Mouse (Mus musculus): ENCODE data around the gene 2210408I21Rik. TPM values are rescaled to one million over a fixed set of nuclear protein-coding genes. Genes with fewer than 3 reads are reported as not detected.

The 2210408I21Rik gene
- polyA plus RNA-seq, 1 experiment from 2014 or later = 14.4 TPM

DNA sequence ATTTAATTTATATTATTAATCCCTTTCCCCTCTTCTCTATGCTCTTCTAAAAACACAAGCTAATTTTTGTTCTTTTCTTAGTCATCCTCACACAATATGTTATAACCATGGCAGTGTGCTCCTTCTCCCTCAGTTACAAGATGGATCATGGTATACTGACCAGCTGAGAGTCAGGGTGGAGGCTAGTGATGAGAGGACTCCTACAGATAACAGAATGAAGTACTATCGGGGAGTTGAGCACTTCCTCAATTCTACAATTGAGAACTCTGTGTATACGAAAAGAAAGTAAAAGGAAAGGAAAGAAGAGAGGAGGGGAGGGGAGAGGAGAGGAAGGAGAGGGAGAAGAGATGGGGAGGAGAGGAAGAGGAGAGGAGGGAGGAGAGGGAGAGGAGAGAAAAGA lies 206.8 kb downstream of the 2210408I21Rik start:
- DNase-seq (ENCODE audit: low spot score) (no peak), ATAC-seq (ENCODE audit: low FRiP score) (no peak)
- Histone ChIP-seq H3K4me3 (ENCODE audit: low read depth, low read length) (no peak overlapping the region), H3K27ac (ENCODE audit: low read depth, low read length) (no peak overlapping the region), H3K27me3 (ENCODE audit: control insufficient read depth, insufficient read depth, low read length) (no peaks in the 10 kb centered on the region), H3K4me2 (replicated peaks; ENCODE audit: low read depth, low read length) (no peak overlapping the region), H3K9ac (ENCODE audit: low read depth, low read length) (no peak overlapping the region), H3K4me1 (replicated peaks; ENCODE audit: control insufficient read depth, insufficient read depth, low read length) (no peaks in the 10 kb centered on the region), H3K9me3 (ENCODE audit: control insufficient read depth, low read length) (no peaks in the 10 kb centered on the region), H3K36me3 (ENCODE audit: control insufficient read depth, insufficient read depth, low read length) (no peaks in the 10 kb centered on the region)
- WGBS = 86% methylated on average over 2 of the region's 2 CpGs

DNA sequence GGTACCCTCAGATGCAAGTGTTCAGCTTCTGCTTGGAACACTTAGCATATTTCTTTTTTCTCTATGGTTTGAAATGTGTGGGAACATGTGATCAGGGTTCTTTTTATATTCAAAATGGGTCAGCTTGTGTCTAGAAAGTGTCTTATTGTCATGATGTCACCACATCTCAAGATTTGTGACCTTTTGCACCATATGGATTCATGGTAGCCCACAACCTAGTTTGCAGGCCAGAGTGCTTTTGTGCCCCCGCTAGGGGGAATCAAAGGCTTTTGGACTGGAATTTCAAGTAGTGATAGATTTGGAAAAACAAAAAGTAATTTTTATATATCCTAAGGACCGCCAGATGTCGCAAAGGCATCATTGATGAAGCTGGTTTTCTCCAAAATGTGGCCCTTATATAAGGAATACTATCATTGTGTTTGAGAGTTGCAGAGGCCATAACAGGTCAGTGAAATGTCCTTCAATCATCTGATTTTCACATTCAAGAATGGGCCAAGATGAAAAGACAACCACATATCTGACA lies 250.2 kb downstream of the 2210408I21Rik start:
- Histone ChIP-seq H3K27me3 (ENCODE audit: control insufficient read depth, insufficient read depth, low read length) (no peaks in the 10 kb centered on the region), H3K9me3 (ENCODE audit: control insufficient read depth, low read length) (no peaks in the 10 kb centered on the region), H3K36me3 (ENCODE audit: control insufficient read depth, insufficient read depth, low read length) (no peaks in the 10 kb centered on the region), H3K27ac (ENCODE audit: low read depth, low read length) (no peak overlapping the region), H3K4me3 (ENCODE audit: low read depth, low read length) (no peak overlapping the region), H3K4me2 (replicated peaks; ENCODE audit: low read depth, low read length) (no peak overlapping the region), H3K9ac (ENCODE audit: low read depth, low read length) (no peak overlapping the region), H3K4me1 (replicated peaks; ENCODE audit: control insufficient read depth, insufficient read depth, low read length) (no peaks in the 10 kb centered on the region)
- 65% methylated on average over 3 of the region's 3 CpGs for WGBS
- DNase-seq (ENCODE audit: low spot score) (no peak), ATAC-seq (ENCODE audit: low FRiP score) (peak; percentile 54)

DNA sequence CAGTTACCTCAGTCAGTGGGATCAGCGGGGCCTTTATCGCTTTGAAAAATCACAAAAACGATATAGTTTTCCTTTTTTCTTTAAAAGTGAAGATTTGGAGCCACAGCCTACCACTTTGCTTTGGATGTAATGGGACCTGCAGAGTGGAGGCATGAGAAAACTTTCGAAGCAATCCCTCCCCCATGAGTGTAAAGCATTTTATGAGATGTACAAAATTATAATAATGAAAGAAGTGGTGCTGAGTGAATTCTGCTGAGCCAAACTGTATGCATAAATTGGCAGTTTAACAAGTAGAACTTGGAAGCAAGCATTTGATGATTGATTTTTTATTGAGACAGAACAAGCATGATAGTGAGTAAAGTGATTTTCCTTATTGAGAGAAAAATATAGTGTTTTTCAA lies 250.7 kb downstream of the 2210408I21Rik start:
- Histone ChIP-seq H3K27ac (ENCODE audit: low read depth, low read length) (no peak overlapping the region), H3K27me3 (ENCODE audit: control insufficient read depth, insufficient read depth, low read length) (no peaks in the 10 kb centered on the region), H3K4me3 (ENCODE audit: low read depth, low read length) (no peak overlapping the region), H3K4me2 (replicated peaks; ENCODE audit: low read depth, low read length) (no peak overlapping the region), H3K9ac (ENCODE audit: low read depth, low read length) (no peak overlapping the region), H3K9me3 (ENCODE audit: control insufficient read depth, low read length) (no peaks in the 10 kb centered on the region), H3K36me3 (ENCODE audit: control insufficient read depth, insufficient read depth, low read length) (no peaks in the 10 kb centered on the region), H3K4me1 (replicated peaks; ENCODE audit: control insufficient read depth, insufficient read depth, low read length) (no peaks in the 10 kb centered on the region)
- WGBS = 73% methylated on average over 4 of the region's 4 CpGs
- DNase-seq (ENCODE audit: low spot score) (no peak), ATAC-seq (ENCODE audit: low FRiP score) (no peak)

DNA sequence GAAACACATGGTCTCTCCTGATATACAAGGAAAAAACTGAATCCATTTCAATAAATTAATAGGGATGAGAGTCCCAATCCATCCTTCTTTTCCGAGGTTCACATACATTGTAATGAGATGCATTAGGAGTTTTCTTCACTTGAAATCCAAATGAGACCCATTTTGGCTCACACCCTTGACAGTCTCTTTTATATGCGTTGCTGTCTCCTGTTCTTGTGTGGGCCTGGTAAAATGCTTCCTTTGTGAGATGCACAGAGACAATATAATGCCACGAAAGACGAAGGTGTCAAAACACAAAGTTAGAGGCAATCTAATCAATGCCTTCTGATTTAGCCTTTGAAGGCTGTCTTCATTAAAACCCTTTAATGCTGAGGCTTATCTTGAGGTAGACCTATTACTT lies 252.8 kb downstream of the 2210408I21Rik start:
- Histone ChIP-seq H3K9me3 (ENCODE audit: control insufficient read depth, low read length) (no peaks in the 10 kb centered on the region), H3K27ac (ENCODE audit: low read depth, low read length) (no peak overlapping the region), H3K4me3 (ENCODE audit: low read depth, low read length) (no peak overlapping the region), H3K36me3 (ENCODE audit: control insufficient read depth, insufficient read depth, low read length) (no peaks in the 10 kb centered on the region), H3K4me1 (replicated peaks; ENCODE audit: control insufficient read depth, insufficient read depth, low read length) (no peaks in the 10 kb centered on the region), H3K9ac (ENCODE audit: low read depth, low read length) (no peak overlapping the region), H3K4me2 (replicated peaks; ENCODE audit: low read depth, low read length) (no peak overlapping the region), H3K27me3 (ENCODE audit: control insufficient read depth, insufficient read depth, low read length) (no peaks in the 10 kb centered on the region)
- WGBS = 61% methylated on average over 4 of the region's 4 CpGs
- ATAC-seq (ENCODE audit: low FRiP score) (no peak), DNase-seq (ENCODE audit: low spot score) (no peak)

DNA sequence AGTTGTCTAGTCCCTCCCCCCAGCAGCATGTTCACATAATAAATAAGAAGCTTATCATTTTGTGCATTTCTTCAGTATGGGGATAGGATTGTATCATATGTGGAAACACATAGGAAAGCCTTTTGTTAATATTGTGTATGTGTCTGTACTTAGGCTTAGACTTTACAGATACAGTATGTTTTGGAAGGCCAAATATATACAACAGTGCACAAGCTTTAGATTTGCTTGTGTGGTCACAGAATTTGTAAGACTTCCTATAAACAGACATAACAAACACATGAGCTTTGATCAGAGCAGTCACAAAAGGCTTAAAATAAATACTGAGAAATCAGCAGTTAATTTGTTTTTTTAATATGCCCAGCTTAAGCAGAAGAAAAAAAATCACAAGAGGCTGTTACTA lies 253.9 kb downstream of the 2210408I21Rik start:
- DNase-seq (ENCODE audit: low spot score) (no peak), ATAC-seq (ENCODE audit: low FRiP score) (no peak)
- H3K4me3 ChIP-seq (ENCODE audit: low read depth, low read length) = no peak overlapping the region
- H3K9ac ChIP-seq (ENCODE audit: low read depth, low read length) = no peak overlapping the region
- H3K4me2 ChIP-seq (replicated peaks; ENCODE audit: low read depth, low read length) = no peak overlapping the region
- no peak overlapping the region for H3K27ac ChIP-seq (ENCODE audit: low read depth, low read length)
- H3K27me3 ChIP-seq (ENCODE audit: control insufficient read depth, insufficient read depth, low read length) = no peaks in the 10 kb centered on the region
- H3K36me3 ChIP-seq (ENCODE audit: control insufficient read depth, insufficient read depth, low read length) = no peaks in the 10 kb centered on the region
- H3K9me3 ChIP-seq (ENCODE audit: control insufficient read depth, low read length) = no peaks in the 10 kb centered on the region
- no peaks in the 10 kb centered on the region for H3K4me1 ChIP-seq (replicated peaks; ENCODE audit: control insufficient read depth, insufficient read depth, low read length)

DNA sequence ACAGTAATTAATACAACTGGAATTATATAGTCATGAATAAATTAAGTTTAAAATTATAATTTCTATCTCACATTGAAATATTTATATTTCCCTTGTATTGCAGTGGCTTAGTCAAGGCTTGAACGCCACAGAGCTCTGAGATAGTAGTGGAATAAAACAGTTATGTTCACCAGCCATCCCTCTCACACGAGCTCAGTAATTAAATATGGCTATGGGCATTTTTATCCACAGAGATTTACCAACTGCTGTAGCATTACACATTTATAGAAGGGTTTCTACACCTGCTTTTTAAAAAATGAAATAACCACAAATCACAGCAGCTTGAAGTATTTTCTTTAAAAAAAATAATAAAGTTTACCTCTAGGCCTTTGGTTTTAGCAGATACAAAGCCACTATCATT lies 261.0 kb downstream of the 2210408I21Rik start:
- H3K4me1 ChIP-seq (replicated peaks; ENCODE audit: control insufficient read depth, insufficient read depth, low read length) = no peaks in the 10 kb centered on the region
- H3K9me3 ChIP-seq (ENCODE audit: control insufficient read depth, low read length) = no peaks in the 10 kb centered on the region
- H3K4me2 ChIP-seq (replicated peaks; ENCODE audit: low read depth, low read length) = no peak overlapping the region
- H3K4me3 ChIP-seq (ENCODE audit: low read depth, low read length) = no peak overlapping the region
- no peaks in the 10 kb centered on the region for H3K27me3 ChIP-seq (ENCODE audit: control insufficient read depth, insufficient read depth, low read length)
- ATAC-seq (ENCODE audit: low FRiP score) = no peak
- no peaks in the 10 kb centered on the region for H3K36me3 ChIP-seq (ENCODE audit: control insufficient read depth, insufficient read depth, low read length)
- DNase-seq (ENCODE audit: low spot score) = no peak
- WGBS = 72% methylated on average over 2 of the region's 2 CpGs
- no peak overlapping the region for H3K9ac ChIP-seq (ENCODE audit: low read depth, low read length)
- no peak overlapping the region for H3K27ac ChIP-seq (ENCODE audit: low read depth, low read length)

DNA sequence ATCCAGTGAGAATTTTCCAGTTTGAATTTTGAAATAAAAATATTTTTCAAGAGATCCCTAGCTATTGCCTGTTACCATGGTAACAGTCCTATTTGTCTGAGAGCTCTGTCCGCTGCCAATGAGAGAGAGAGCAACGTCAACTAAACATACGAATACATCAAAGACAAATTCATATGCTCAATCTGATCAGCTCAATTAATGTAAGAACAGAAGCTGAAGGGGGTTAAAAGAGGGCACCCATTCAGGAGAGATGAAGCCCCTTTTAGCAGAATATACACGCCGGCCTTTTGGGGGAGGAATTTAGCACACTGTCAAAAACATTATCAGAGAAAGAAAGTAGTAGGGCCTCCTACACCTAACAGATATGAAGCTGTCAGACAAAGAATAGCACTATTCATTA lies 261.6 kb downstream of the 2210408I21Rik start:
- Histone ChIP-seq H3K4me1 (replicated peaks; ENCODE audit: control insufficient read depth, insufficient read depth, low read length) (no peaks in the 10 kb centered on the region), H3K4me2 (replicated peaks; ENCODE audit: low read depth, low read length) (no peak overlapping the region), H3K9me3 (ENCODE audit: control insufficient read depth, low read length) (no peaks in the 10 kb centered on the region), H3K27me3 (ENCODE audit: control insufficient read depth, insufficient read depth, low read length) (no peaks in the 10 kb centered on the region), H3K36me3 (ENCODE audit: control insufficient read depth, insufficient read depth, low read length) (no peaks in the 10 kb centered on the region), H3K27ac (ENCODE audit: low read depth, low read length) (no peak overlapping the region), H3K4me3 (ENCODE audit: low read depth, low read length) (no peak overlapping the region), H3K9ac (ENCODE audit: low read depth, low read length) (no peak overlapping the region)
- ATAC-seq (ENCODE audit: low FRiP score) = peak; percentile 31; the same call in 1 of the 2 replicates
- WGBS = 46% methylated on average over 5 of the region's 5 CpGs
- no peak for DNase-seq (ENCODE audit: low spot score)

DNA sequence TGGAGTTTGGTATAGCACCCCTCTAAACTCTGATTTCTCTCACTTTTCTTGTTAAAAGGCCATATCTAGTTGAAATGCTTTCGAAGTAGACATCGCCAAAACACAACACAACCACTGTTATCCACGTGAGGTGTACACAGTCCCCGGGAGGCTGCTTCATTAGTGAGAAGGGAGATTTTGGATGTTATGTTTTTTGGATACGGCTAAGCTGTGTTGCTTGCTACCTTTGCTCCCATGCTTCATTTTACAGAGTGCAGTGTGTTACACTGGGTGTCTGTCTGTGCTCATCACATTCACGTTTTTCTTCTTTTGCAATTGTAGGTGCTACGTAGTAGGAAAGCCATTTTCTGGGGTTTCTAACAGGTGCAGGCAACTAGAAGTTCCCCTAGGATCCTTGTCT lies 262.3 kb downstream of the 2210408I21Rik start:
- H3K4me1 ChIP-seq (replicated peaks; ENCODE audit: control insufficient read depth, insufficient read depth, low read length) = no peaks in the 10 kb centered on the region
- H3K27ac ChIP-seq (ENCODE audit: low read depth, low read length) = no peak overlapping the region
- ATAC-seq (ENCODE audit: low FRiP score) (no peak; the same call in 1 of the 2 replicates), DNase-seq (ENCODE audit: low spot score) (no peak)
- no peak overlapping the region for H3K4me2 ChIP-seq (replicated peaks; ENCODE audit: low read depth, low read length)
- no peaks in the 10 kb centered on the region for H3K36me3 ChIP-seq (ENCODE audit: control insufficient read depth, insufficient read depth, low read length)
- no peak overlapping the region for H3K9ac ChIP-seq (ENCODE audit: low read depth, low read length)
- no peaks in the 10 kb centered on the region for H3K27me3 ChIP-seq (ENCODE audit: control insufficient read depth, insufficient read depth, low read length)
- 84% methylated on average over 7 of the region's 7 CpGs for WGBS
- H3K4me3 ChIP-seq (ENCODE audit: low read depth, low read length) = no peak overlapping the region
- no peaks in the 10 kb centered on the region for H3K9me3 ChIP-seq (ENCODE audit: control insufficient read depth, low read length)

DNA sequence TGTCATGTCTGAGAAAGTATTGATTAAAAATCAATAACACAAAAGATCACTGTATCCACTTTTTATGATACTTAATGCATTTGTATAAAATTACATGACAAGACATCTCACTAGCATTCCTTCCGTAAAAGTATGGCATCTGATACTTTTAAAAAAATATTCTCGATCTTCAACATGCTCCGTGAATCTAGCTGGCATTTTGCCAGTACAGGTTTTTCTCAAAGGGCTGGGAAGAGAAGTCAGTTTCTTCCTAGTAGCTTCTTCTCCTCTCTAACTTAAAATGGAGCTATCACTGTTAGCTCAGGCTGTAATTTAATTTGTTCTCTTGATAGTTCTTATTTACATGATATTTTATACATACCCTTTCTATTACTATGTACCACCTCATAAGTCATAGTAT lies 263.1 kb downstream of the 2210408I21Rik start:
- H3K4me1 ChIP-seq (replicated peaks; ENCODE audit: control insufficient read depth, insufficient read depth, low read length) = no peaks in the 10 kb centered on the region
- no peak overlapping the region for H3K9ac ChIP-seq (ENCODE audit: low read depth, low read length)
- no peak overlapping the region for H3K4me3 ChIP-seq (ENCODE audit: low read depth, low read length)
- H3K27ac ChIP-seq (ENCODE audit: low read depth, low read length) = no peak overlapping the region
- ATAC-seq (ENCODE audit: low FRiP score) = no peak
- WGBS = 88% methylated on average over 3 of the region's 3 CpGs
- H3K4me2 ChIP-seq (replicated peaks; ENCODE audit: low read depth, low read length) = no peak overlapping the region
- no peaks in the 10 kb centered on the region for H3K9me3 ChIP-seq (ENCODE audit: control insufficient read depth, low read length)
- H3K36me3 ChIP-seq (ENCODE audit: control insufficient read depth, insufficient read depth, low read length) = no peaks in the 10 kb centered on the region
- no peak for DNase-seq (ENCODE audit: low spot score)
- no peaks in the 10 kb centered on the region for H3K27me3 ChIP-seq (ENCODE audit: control insufficient read depth, insufficient read depth, low read length)
